Mouse (Mus musculus) liver, adult (tissue): ENCODE results near the gene Ckap5.

Experiments used
- GATA4 ChIP-seq: IDR thresholded peaks from 2 replicates; pipeline ENCODE4 v1.6.1; 2014; ENCODE audit warnings: mild to moderate bottlenecking, low read length; ENCODE audit not compliant: insufficient replicate concordance

The Ckap5 gene

DNA sequence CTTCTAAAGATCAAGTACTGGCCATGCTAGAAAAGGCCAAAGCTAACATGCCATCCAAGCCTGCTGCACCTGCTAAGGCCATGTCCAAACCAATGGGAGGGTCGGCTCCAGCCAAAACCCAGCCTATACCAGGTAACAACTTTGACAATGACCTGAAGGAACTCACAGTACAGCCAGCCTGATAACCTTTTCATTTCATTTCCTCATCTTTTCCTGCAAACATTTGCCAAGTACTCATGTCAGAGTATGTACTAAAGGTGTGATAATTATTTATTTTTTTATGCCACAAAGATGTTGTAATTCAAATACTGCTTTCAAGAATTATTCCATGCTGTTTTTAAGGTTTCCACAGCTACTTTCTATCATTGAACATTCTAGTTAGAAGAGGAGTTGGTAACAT, 59.7 kb downstream of the Ckap5 start:
- no peak for TF ChIP-seq GATA4

DNA sequence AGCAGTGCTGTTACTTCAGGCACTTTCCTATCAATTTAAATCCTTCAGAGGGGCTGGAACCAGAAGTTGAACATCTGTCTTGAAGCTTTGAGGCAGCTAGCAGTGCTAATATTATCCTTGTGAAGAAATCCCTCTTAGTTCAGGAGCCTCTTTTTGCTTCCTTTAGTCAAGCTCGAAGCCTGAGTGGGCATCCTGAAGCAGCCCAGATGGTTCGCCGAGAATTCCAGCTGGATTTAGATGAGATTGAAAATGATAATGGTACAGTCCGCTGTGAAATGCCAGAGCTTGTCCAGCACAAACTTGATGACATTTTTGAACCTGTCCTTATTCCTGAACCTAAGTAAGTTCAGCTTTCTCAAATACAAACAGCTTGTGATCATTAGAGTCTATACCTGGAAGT, 73.9 kb downstream of the Ckap5 start:
- no peak for TF ChIP-seq GATA4

- TF ChIP-seq GATA4, result no peak
Observed at GRCm38 (mm10) chr2:91602389-91602788, 75.8 kb downstream of the Ckap5 start.

DNA sequence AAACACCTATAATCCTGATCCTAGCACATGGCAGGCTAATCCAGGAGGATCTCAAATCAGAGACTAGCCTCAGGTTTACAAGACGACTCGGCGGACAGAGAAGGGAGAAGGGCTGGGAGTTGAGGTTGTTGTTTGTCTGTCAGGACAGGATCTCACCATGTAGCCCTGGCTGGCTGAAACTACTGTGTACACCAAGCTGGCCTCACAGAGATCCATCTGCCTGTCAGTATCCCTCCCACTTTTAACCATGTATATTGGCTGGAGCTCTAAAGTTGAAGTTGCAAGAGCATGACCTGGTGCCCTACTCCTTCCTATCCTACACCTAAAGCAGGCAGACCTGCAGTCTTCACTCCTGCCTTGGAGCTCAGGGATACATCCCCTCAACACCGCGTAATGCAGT, 95.8 kb downstream of the Ckap5 start:
- TF ChIP-seq GATA4, result no peak

- no peak for TF ChIP-seq GATA4
Observed at GRCm38 (mm10) chr2:91627486-91627885, 100.9 kb downstream of the Ckap5 start.

- TF ChIP-seq GATA4, result no peak
Observed at GRCm38 (mm10) chr2:91628171-91628570, 101.6 kb downstream of the Ckap5 start.

DNA sequence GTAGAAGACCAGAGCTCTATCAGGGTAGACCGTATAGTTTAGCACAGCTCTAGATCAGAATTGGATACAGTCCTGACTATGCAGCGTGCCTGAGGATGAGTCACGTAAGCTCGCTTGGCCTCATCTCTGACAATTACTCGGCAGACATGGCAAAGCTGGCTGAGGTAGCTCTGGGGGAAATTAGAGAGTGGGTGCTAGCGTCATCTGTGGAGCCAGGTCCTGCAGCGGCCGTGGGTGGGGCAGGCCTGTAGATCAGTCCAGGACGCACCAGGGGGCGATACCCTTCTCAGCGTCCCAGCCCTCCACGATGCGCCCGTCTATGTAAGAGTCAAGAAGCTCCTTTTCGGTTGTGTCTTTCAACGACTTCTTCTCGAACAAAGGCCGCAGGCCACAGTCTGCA, 103.1 kb downstream of the Ckap5 start:
- TF ChIP-seq GATA4, result no peak

DNA sequence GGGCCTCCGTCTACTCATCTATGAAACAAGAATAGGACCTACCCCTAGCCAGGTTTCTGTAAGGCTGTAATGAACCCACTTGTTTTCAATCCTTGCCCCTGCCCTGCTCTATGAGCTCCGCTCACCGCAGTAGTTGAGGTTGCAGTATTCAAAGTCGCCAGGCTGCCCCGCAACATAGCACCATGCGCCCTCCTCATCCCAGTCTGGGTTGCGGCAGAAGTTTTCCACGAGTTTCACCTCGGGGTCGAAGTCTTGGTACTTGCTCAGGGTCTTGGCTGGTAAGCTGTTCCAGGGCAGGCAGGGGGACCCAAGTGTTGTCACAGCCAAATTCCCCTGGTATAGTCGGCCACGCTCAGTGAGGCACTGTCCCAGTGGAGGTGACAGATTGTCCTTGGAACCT, 103.8 kb downstream of the Ckap5 start:
- TF ChIP-seq GATA4, result no peak

DNA sequence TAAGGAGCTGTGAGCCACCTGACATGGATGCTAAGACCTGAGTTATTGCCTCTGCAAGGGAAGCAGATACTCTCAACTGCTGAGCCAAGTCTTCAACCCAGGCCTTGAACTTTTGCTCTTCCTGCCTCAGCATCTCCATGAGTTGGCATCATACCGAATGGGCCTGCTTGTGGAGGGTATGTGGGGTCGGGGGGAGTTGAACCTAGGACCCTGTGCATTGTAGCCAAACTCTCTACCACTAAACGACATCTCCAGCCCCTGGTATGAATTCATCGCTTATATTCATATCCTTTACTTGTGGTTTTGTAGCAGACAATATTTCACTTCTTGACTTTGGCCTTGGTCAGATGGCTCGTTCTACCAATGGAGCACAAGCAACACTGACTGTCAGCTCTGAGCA, 105.3 kb downstream of the Ckap5 start:
- no peak for TF ChIP-seq GATA4

GRCm38 (mm10) chr2:91632316-91632715, 105.8 kb downstream of the Ckap5 start:
- no peak for TF ChIP-seq GATA4

DNA sequence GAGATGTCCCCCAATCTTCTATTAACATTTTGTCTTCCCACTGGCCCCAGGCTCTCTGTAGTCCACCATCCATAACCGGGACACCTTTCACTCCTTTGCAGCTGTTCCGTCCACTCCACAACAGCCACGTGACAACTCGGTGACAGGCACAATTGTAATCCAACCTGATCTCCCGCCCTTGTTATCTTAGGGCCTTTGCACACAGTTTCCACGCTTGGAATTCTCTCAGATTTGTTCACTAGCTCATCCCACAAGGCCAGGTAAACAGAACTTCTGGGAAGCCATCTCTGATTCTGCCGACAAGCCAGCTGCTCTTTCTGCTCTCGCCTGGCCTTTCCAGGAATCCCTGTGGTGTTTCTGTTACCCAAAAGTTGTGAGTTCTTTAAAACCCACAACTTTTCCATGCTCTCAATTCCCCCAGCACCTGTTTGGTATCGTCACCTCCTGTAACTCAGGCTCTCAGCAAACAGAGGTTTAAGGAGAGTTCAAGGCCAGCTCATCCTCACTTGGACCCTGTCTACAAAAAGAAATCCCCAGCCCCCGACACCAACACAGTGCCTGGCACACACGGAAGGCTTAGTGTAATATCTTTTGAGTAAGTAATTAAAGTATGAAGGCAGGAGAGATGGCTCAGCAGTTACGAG, 106.9 kb downstream of the Ckap5 start:
- peak; percentile 74; the same call in 1 of the 2 replicates for TF ChIP-seq GATA4

GRCm38 (mm10) chr2:91634841-91635240, 108.3 kb downstream of the Ckap5 start:
- TF ChIP-seq GATA4, result no peak

DNA sequence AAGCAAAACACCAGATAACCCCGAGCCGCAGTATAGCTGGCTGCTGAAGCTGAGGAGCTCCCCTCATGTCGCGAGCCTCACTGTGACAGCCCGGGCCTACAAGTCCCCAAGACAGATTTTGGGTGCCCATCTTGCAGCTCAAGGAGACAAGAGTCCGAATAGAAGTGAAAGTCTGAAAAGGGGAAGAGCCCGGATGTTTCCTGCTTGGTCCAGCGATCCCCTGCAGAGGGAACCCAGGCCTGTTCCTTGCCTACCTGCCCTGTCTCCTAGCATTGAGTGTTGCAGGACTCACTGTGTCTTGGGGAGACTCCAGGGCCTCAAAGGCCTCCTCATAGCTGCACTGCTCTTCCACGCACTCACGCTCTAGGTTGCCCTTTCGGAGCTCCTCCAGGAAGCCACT, 108.9 kb downstream of the Ckap5 start:
- no peak; the same call in 1 of the 2 replicates for TF ChIP-seq GATA4

DNA sequence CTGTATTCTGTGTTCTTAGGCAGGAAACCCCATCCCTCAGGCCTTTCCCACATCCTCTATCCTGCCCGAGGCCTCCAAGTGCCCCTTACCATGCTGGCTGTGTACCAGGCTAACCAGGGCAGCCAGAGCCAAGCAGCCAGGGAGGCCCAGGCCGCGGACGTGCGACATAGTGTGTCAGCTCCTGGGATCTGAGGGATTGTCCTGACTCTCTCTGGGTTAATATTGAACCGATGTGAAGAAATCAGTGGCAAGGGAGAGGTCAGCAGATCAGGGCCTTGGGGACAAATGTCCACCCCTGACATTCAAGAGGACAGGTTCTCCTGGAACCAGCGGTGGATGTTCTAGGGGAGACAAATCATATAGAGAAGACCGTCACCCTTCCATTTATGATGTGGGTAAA, 109.7 kb downstream of the Ckap5 start, which contains the start of gene F2:
TSS of gene F2 (minus strand) at position 186 of the 400 bp plus-strand sequence.
- no peak for TF ChIP-seq GATA4

GRCm38 (mm10) chr2:91636727-91637338, 110.3 kb downstream of the Ckap5 start:
- TF ChIP-seq GATA4, result no peak

GRCm38 (mm10) chr2:91638931-91639330, 112.4 kb downstream of the Ckap5 start:
- no peak for TF ChIP-seq GATA4
